Mouse (Mus musculus) heart, embryonic 15.5 days (tissue): ENCODE data around the gene Vps72. TPM values are rescaled to one million over a fixed set of nuclear protein-coding genes. Genes with fewer than 3 reads are reported as not detected.

Source experiments
- ATAC-seq: fragments of 200-750 bp; cut with Nextera tagmentation; replicated peaks from 2 replicates; pipeline ENCODE4 v1.8.0; 2017; ENCODE audit warnings: low read depth, moderate TSS enrichment; ENCODE audit not compliant: insufficient number of reproducible peaks, insufficient read depth, low FRiP score
- H3K27ac ChIP-seq: fragments of 300-500 bp; sonication (generic); 2 replicates; pipeline ENCODE4 v1.5.1; 2015; ENCODE audit warnings: mild to moderate bottlenecking, inconsistent platforms
- H3K27me3 ChIP-seq: fragments of 300-500 bp; sonication (generic); 2 replicates; pipeline ENCODE4 v1.6.1; 2015; ENCODE audit warnings: inconsistent platforms
- H3K36me3 ChIP-seq: fragments of 300-500 bp; sonication (generic); 2 replicates; pipeline ENCODE4 v1.6.1; 2015; ENCODE audit warnings: mild to moderate bottlenecking, inconsistent platforms
- H3K4me1 ChIP-seq: fragments of 300-500 bp; sonication (generic); replicated peaks from 2 replicates; pipeline ENCODE4 v1.6.1; 2015; ENCODE audit warnings: inconsistent platforms
- H3K4me2 ChIP-seq: fragments of 300-500 bp; sonication (generic); 2 replicates; pipeline ENCODE4 v1.6.1; 2015; ENCODE audit warnings: inconsistent platforms, mild to moderate bottlenecking, moderate library complexity
- H3K4me3 ChIP-seq: fragments of 300-500 bp; sonication (generic); 2 replicates; pipeline ENCODE4 v1.5.1; 2015; ENCODE audit warnings: mild to moderate bottlenecking, inconsistent platforms
- H3K9ac ChIP-seq: fragments of 300-500 bp; sonication (generic); 2 replicates; pipeline ENCODE4 v1.6.1; 2015; ENCODE audit warnings: mild to moderate bottlenecking, inconsistent platforms
- H3K9me3 ChIP-seq: fragments of 300-500 bp; sonication (generic); replicated peaks from 2 replicates; pipeline ENCODE4 v1.6.1; 2016; ENCODE audit warnings: inconsistent platforms
- WGBS: fragments of 180-500 bp; shearing (Covaris S2); methylation state at CpG from one replicate; pipeline ENCODE4 v1.1.7; 2015; ENCODE audit warnings: mixed read lengths; 5-methylcytosine and 5-hydroxymethylcytosine counted together
- microRNA-seq: library from miRNA; unstranded; fragments of <30 nt; microRNA quantifications from one replicate; pipeline ENCODE4, GENCODE M21; 2016
- polyA plus RNA-seq: library from polyadenylated mRNA; unstranded; fragments of >200 nt; fragmentation: Nextera tagmentation; extraction: Ambion mirVana; gene quantifications from 2 replicates; pipeline ENCODE4 v1.2.1, GENCODE M21; 2015

Vps72 gene
- polyA plus RNA-seq, 1 experiment from 2014 or later, result 79.5 TPM

GRCm38 (mm10) chr3:95164840-95165239 is 54.0 kb downstream of the Vps72 start:
- H3K9ac ChIP-seq, result no peak overlapping the region
- H3K4me1 ChIP-seq, result peaks cover 46% of the 10 kb centered on the region
- no peak for ATAC-seq
- no peaks in the 10 kb centered on the region for H3K36me3 ChIP-seq
- no peak overlapping the region for H3K4me3 ChIP-seq
- no peak overlapping the region for H3K27ac ChIP-seq
- 53% methylated on average over 5 of the region's 5 CpGs for WGBS
- H3K27me3 ChIP-seq, result peaks cover 22% of the 10 kb centered on the region; the same call in 1 of the 2 replicates
- no peak overlapping the region for H3K4me2 ChIP-seq
- H3K9me3 ChIP-seq, result no peaks in the 10 kb centered on the region

GRCm38 (mm10) chr3:95169996-95170395 is 59.2 kb downstream of the Vps72 start:
- no peak overlapping the region for H3K4me3 ChIP-seq
- 88% methylated on average over 10 of the region's 10 CpGs for WGBS
- H3K9me3 ChIP-seq, result no peaks in the 10 kb centered on the region
- peaks cover 21% of the 10 kb centered on the region for H3K4me1 ChIP-seq
- no peak overlapping the region for H3K4me2 ChIP-seq
- peaks cover 49% of the 10 kb centered on the region for H3K27me3 ChIP-seq
- H3K9ac ChIP-seq, result no peak overlapping the region
- no peak overlapping the region for H3K27ac ChIP-seq
- no peak for ATAC-seq
- no peaks in the 10 kb centered on the region for H3K36me3 ChIP-seq

GRCm38 (mm10) chr3:95171105-95171504 is 60.3 kb downstream of the Vps72 start:
- Histone ChIP-seq H3K4me3 (no peak overlapping the region), H3K4me1 (peaks cover 19% of the 10 kb centered on the region), H3K4me2 (no peak overlapping the region), H3K27me3 (peaks cover 54% of the 10 kb centered on the region), H3K9ac (no peak overlapping the region), H3K27ac (no peak overlapping the region), H3K36me3 (no peaks in the 10 kb centered on the region), H3K9me3 (no peaks in the 10 kb centered on the region)
- WGBS, result 64% methylated on average over 6 of the region's 6 CpGs
- ATAC-seq, result no peak

Small RNA genes within 50 kb of the gene (microRNA-seq; reads per million reads assigned to microRNA genes)
- gene Mir8099-1, result not detected

Other genes with a start within 250 kb of the Vps72 start
- 223 and 265 TPM in 2 replicates for gene Psmb4, start 224.1 kb upstream of the Vps72 start, polyA plus RNA-seq
- gene Selenbp1, start 178.0 kb upstream of the Vps72 start, polyA plus RNA-seq, result 89.6 and 103 TPM in 2 replicates
- 3.6 and 6.8 TPM in 2 replicates for gene Rfx5, start 156.9 kb upstream of the Vps72 start, polyA plus RNA-seq
- 14.7 and 20.8 TPM in 2 replicates for gene Pi4kb, start 136.3 kb upstream of the Vps72 start, polyA plus RNA-seq
- gene Zfp687, start 95.6 kb upstream of the Vps72 start, polyA plus RNA-seq, result 12.3 and 18.3 TPM in 2 replicates
- 168 and 198 TPM in 2 replicates for gene Psmd4, start 68.4 kb upstream of the Vps72 start, polyA plus RNA-seq
- gene Pip5k1a, start 4.1 kb upstream of the Vps72 start, polyA plus RNA-seq, result 14.1 and 16.5 TPM in 2 replicates
- gene Tmod4, start 13.5 kb downstream of the Vps72 start, polyA plus RNA-seq, result 1.4 and 2.1 TPM in 2 replicates
- 51.0 and 54.2 TPM in 2 replicates for gene Scnm1, start 23.0 kb downstream of the Vps72 start, polyA plus RNA-seq
- gene Lysmd1, start 23.1 kb downstream of the Vps72 start, polyA plus RNA-seq, result 9.4 and 10.4 TPM in 2 replicates
- 2.5 and 4.8 TPM in 2 replicates for gene Tnfaip8l2, start 31.3 kb downstream of the Vps72 start, polyA plus RNA-seq
- gene Sema6c, start 49.4 kb downstream of the Vps72 start, polyA plus RNA-seq, result 2.0 and 3.5 TPM in 2 replicates
- 5.1 and 6.5 TPM in 2 replicates for gene Gabpb2, start 106.9 kb downstream of the Vps72 start, polyA plus RNA-seq
- gene Cdc42se1, start 117.7 kb downstream of the Vps72 start, polyA plus RNA-seq, result 49.7 and 60.9 TPM in 2 replicates
- gene Mllt11, start 121.1 kb downstream of the Vps72 start, polyA plus RNA-seq, result 10.6 and 12.0 TPM in 2 replicates
- gene Gm128, start 130.6 kb downstream of the Vps72 start, polyA plus RNA-seq, result 0.38 and 0.55 TPM in 2 replicates
- 0.06 and 0.38 TPM in 2 replicates for gene Bnipl, start 140.2 kb downstream of the Vps72 start, polyA plus RNA-seq
- 24.7 and 27.6 TPM in 2 replicates for gene Mindy1, start 170.3 kb downstream of the Vps72 start, polyA plus RNA-seq
- 23.8 and 26.5 TPM in 2 replicates for gene Prune1, start 171.1 kb downstream of the Vps72 start, polyA plus RNA-seq
- 0.64 and 1.2 TPM in 2 replicates for gene Anxa9, start 196.2 kb downstream of the Vps72 start, polyA plus RNA-seq
- 120 and 139 TPM in 2 replicates for gene Cers2, start 203.8 kb downstream of the Vps72 start, polyA plus RNA-seq
- gene Setdb1, start 246.2 kb downstream of the Vps72 start, polyA plus RNA-seq, result 16.7 and 22.4 TPM in 2 replicates